Mouse (Mus musculus): Measurements from ENCODE around the gene Klrb1f.
"Not testable (repeated sequence)": the region's sequence is repeated elsewhere in the genome, so short reads cannot be mapped to it uniquely, and the experiment has no call there.

The Klrb1f gene

DNA sequence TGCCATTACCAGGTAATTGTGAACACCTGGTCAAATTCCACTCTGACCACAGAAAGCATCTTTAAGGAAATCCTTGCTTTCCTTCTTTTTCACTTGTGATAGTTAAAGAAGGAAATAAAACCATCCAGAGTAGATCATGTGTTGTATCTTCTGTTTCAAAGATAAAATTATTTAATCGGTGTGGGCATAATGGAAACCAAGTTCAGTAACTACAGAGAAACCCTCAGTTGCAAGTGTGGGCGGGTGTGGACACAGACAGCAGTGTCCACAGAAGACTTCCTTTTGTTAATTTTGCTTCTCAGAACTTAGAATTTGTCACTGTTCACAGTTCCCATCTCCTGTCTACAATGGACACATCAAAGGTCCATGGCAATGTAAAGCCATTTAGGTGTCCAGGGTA is at the start of gene Klrb1f:
TSS of gene Klrb1f (plus strand) at position 301 of the 400 bp plus-strand sequence.
- no peak for DNase-seq (ENCODE audit: low spot score)

DNA sequence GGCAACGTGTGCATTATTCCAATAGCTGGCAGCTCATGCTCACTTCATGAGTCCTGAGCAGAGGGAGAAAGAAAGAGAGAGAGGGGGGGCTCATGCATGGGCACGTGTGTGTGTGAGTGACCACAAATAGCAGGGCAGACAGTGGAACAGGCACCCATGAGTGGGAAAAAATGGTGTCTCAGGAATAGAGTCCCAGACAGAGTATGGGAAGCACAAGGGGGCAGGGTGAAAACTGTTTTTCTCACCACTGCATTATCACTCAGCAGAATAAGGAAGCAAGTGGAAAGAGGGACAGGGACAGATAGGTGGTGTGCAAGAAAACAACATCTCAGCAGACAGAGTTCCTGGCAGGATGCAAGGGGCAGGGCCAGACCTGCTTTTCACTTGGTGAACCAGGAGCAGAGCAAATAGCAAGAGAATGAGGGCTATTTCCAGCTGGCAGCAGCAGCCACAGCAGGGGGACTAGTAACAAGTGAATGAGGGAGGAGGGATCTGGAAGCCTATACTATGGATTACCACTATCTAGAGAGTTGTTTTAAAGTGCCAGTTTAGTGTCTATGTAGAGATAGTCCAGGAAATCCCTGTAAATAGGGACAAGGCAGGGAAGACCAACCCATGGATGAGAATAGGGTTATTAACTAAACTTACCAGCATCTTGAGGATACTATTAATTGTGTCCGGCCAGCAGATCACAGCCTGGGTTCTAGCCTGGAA is 49.5 kb upstream of the Klrb1f start:
- DNase-seq (ENCODE audit: low spot score): no peak

DNA sequence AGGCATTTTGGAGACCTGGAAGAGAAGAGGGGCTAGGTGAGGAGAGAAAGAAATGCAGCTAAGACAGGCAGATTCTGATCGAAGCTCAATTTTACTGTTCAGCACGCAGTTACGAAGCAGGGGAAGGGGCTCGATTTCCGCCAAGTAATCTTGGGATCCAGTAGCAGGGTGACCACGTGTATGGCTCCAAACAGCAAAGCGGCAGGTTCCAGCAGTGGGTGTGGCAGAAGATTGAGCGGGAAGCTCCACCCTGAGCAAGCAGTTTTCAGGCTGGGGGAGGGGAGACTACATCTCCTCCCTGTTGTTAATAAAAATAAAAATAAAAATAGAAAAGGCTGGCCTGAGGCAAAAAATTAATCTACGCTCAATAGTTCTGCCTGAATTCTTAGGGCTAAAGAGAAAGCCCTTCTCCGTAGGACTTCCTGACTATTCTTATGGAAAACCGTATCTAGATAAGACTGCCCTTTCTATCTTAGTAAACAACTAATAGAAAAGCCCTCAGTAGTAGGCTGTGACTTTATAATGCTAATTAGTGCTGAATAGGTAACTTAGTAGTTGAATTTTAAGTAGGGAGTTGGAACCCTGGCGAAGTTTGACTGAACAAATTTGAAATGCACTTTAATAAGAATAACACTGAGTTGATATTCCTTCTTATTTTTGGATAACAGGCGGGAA is 48.8 kb upstream of the Klrb1f start:
- DNase-seq (ENCODE audit: low spot score): no peak

DNA sequence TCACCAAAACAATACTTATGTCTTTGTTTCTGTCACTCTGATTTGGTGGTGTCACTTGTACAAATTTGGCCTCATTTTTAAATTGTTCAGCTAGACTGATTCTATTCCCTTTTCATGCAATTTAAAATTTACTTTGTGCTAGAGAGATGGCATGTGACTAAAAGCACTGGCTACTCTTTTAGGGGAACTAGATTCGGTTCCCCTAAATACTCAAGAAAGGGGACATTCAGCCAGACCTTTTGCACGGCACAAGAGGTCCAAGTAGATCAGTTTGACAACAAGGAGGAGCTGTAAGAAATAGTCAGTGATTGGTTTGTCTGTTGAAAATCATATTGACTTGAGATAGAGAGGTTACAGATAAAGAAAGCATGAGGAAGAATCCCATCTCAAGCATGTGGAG is 44.3 kb upstream of the Klrb1f start:
- no peak for DNase-seq (ENCODE audit: low spot score)

DNA sequence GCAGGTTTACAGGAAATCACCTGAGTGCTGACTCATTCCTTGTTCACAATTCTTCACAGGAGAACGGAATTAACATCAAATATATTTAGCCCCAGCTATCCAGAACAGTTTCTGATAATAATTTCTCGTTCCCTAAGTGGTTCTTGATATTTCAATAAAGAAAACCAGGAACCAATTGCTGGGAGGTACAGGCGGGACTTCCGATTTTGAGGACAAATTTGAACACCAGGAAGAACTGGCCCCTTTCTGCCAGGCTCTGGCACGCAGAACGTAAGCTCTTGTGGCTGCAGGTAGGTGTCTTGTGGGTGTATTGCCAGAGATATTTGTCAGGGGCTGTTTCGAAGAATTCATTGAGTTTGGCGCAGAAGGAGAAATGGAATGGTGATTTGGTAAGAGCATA is 37.1 kb upstream of the Klrb1f start:
- no peak for DNase-seq (ENCODE audit: low spot score)

DNA sequence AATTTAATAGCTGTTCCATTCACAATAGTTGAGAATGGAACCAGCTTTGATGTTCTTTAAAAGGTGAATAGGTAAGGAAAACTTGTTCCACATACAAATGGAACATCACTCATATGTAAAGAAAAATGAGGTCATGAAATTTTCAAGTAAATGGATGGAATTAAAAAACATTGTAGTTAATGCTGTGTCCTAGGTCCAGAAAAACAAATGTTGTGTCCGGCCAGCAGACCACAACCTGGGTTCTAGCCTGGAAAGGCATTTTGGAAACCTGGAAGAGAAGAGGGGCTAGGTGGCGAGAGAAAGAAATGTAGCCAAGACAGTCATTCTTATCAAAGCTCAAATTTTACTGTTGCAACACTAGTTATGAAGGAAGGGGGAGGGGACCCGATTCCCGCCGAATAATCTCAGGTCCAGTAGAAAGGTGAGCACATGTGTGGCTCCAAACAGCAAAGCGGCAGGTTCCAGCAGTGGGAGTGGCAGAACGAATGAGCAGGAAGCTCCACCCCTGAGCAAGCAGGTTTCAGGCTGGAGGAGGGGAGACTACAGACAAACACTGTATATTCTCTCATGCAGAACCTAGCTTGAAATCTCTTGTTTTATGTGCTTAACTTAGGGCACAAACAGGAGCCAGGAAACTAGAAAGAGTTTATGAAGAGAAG is 35.7 kb upstream of the Klrb1f start:
- not testable (repeated sequence) for DNase-seq (ENCODE audit: low spot score)

DNA sequence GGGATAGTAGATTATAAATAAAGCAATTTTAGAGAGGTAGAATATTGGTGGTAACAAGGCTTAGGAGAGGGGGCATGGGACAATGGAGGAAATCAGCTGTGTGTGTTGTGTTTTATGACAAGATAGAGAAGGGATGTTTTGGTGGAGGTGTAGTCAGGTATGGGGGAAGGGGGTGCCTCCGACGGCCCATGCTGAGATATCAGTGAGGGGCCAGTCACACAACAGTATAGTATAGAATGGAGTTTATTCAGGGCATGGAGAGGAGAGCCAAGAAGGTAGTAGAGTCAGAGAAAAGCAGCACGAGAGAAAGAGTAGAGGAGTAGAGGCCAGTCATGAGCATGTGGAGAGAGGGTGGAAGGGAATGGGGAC is 35.2 kb upstream of the Klrb1f start:
- DNase-seq (ENCODE audit: low spot score): no peak

DNA sequence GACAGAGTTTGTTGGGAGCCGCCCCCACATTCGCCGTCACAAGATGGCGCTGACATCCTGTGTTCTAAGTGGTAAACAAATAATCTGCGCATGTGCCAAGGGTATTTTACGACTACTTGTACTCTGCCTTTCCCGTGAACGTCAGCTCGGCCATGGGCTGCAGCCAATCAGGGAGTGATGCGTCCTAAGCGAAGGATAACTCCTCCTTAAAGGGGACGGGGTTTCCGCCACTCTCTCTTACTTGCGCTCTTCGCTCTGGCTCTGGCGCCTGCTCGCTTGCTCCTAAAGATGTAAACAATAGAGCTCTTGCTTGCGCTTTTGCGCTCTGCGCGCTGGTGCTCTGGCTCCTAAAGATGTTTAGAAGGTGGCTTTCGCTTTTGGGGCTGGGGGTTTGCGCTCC is 33.7 kb upstream of the Klrb1f start:
- DNase-seq (ENCODE audit: low spot score): not testable (repeated sequence)

DNA sequence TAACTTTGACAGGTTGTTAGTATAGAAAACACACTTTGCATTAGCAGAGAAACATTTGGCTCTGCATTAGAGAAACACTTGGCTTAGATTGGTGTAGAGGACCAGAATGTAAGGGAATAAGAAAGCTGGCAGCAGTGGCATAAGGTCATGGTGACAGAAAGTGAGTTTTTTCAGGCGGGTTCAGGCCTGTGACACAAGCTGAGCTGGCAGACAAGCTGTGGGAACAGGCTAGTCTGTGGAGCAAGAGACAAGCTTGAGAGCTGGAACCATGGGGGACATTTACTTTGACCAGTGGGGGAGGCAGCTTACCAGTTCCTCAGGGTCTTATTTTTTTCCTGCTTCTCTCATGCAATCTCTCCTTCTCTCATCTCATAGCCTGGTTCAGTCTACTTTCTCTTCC is 32.7 kb upstream of the Klrb1f start:
- DNase-seq (ENCODE audit: low spot score): no peak

DNA sequence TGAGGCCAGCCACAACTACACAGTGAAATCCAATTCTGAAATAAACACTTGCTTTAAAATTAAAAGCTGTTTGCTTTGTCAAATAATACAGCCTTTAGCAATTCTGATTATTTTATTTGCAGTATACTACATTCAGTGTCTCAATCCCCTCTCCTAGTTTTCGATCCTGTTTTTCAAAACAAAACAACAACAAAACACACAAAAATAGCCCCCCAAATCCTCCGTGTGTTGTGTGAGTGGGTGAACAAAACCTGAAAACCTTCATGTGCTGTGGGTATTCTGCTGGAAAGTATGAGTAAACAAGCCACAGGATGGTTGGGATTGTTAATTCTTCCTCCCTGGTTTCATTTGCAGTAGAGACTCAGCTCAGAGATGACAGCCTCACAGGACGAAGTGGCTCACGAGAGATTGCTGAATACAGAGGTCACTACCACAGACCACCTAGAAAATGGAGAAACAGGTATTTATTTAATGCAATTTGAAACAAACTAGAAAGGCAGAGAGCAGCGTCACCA is 31.9 kb upstream of the Klrb1f start:
- DNase-seq (ENCODE audit: low spot score): no peak

DNA sequence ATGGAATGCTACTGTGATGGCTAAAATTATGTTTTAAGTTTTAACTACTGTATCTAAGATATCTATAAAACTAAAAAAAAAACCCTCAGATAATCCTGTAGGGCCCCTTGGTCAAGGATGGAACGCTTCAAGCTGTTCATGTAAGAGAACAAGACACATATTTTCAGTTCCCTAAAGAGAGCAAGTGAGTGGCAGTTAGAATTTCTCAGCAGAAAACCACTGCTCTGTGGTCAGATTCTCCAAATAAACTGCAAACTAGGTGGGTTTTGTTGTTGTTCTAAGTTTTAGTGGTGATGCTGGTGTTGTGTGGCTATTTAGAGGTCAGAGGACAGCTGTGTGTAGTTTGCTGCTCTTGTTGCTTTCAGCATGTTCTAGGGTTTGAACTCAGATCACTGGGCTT is 31.3 kb upstream of the Klrb1f start:
- no peak for DNase-seq (ENCODE audit: low spot score)

DNA sequence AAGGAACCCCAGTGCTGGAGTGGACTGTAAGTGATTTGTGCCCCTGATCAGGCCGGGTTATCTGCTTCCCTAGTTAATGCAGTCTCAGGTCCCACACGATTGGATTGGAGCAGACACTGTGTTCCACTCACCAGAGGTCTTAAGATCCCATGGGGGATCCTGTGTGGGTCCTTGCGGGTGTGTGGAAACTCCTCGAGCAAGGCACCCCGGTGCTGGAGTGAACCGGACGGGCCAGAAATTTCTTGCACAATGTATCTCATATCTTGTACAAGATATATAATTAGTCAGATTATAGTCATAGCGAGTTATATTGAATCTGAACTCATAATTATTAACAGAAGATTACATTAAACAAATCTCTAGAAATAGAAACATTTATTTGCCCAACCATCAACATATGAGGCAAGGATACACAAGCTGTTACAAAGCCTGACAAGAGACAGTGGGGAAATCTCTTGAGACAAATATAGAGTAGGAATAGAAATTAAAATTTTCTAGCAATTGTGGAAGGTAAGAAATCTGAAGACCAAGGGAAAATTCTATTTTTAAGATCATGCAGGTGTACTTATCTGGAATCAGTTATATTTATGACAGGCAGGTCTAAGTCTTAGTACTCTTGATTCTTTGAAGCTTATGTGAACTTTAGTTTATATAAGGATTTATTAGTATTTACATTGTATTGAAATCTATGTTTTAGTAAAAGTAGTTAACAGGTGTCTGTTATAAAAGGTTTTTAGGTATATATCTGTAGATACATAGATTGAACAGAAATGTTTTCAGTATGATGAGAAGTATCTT is 18.1 kb upstream of the Klrb1f start:
- no peak for DNase-seq (ENCODE audit: low spot score)

DNA sequence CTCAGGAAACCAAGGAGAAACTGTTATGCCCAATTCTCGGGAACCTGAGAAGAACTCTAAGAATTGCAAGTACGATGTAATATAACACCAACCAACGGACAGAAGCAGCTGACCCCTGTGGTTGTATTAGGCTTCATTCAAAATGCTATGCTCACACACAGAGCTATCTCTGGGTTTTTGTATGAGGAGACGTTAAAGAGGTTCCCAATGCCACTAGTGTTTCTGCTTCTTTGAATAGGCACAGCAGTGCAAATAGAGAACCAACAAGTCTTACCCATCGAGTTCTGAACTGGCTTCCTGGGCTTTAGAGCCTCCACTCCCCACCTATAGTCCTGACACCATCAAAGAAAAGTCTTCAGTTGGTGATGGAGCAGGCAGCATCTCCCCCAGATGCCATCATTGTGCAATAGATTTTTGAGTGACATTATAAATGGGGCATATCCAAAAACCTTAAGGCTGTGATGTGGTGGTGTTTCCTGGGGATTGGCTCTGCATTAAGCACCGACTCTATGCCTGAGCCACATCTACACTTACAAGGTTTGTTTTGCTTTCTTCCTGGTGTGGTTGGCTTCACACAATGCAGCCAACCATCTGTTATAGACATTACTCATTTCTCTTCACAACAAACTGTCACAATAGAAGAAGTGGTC is 15.4 kb upstream of the Klrb1f start:
- DNase-seq (ENCODE audit: low spot score): no peak

DNA sequence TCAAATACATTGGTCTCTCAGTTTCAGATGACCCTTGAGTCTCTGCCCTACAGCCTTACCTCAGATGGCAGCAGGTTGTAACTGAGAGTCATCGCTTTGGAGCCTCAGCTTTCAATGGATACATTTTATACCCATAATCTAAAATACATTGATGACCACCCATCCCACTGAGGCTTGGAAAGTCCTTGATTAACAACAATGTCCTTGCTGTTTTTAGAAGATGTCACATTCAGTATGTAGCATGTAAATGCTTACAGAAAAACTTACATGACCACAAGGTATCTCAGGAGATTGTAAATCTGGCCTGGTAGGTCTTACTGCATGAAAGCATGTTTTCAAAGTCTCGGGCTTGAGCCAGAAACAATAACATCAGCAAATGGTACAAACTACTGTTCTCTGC is 14.7 kb upstream of the Klrb1f start:
- no peak for DNase-seq (ENCODE audit: low spot score)

DNA sequence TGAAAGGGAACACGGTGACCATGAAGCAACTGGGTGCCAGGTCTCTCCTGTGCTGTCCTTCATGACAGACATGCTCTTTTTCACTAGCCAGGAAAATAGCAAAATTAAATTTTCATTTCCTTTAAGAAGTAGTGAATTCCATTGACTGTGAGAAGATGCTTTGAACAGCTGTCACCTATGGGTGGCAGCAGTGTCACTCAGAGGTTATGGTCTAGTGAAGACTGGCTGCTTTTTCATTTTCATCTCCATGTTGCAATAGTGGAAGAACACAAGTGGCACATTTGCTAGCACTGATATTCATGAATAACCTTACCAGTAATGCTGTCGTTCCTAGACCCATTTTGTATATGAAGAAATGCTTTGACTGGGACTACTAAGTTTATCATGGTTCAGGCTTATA is 12.3 kb upstream of the Klrb1f start:
- no peak for DNase-seq (ENCODE audit: low spot score)

DNA sequence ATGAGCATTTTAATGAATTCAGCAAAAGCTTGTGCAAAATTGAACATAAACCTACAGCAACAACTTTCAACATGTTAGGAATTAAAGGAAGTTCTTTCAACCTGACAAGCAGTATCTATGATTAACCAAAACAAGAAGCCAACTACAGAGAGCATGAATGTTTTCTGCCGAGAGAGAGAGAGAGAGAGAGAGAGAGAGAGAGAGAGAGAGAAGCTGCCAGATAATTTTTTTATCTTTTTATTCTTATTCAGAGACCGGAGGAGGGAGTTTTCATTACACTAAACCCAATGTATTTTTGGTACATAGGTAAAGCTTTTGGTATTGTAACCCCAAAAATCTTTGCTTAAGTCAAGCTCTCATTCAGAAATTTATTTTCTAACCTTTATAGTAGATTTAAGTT is 10.7 kb upstream of the Klrb1f start:
- DNase-seq (ENCODE audit: low spot score): no peak

DNA sequence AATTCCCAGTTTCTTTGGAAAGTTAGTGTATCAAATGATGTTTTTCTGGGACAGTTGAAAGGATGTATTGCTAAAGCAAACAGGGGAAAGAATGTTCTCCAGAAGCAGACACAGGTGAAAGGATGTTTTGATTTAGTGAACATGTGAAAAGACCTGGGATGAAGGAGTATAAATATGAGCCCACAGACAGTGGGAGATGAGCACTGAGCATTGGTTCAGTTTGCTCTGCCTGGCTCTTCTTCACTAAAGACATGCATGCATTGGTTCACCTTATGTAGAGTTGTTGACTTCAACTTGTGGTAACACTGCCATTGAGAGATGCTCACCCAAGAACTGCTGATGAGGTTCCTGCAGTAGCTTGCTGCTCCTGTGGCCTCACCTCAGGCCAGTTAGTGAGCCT is 9.4 kb upstream of the Klrb1f start:
- DNase-seq (ENCODE audit: low spot score): no peak

DNA sequence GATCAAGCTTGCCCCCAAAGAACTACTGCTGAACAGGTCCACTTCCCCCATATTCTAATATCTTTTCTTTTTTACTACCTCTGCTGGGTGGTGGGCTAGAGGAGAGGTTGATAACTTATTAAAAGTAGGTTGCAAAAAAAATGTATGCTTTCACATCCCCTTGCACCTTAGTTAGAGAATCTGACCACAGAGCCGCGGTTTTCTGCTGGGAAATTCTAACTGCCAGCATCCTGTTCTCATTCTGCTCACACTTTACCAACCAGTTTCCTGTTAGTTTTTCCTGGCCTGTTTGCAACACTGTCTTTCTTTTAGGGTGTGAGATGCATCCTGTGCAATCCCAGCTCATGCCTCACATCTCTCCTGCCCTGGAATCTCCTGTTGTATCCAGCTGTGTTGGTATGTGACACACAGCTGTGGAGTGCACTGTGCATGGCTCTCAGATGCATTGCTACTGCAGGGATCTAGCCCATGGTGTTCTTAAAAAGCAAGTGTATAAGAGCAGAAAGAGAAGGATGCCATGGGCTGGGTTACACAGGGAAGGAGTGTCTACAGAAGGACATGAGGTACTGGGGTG is 8.7 kb upstream of the Klrb1f start:
- no peak for DNase-seq (ENCODE audit: low spot score)

DNA sequence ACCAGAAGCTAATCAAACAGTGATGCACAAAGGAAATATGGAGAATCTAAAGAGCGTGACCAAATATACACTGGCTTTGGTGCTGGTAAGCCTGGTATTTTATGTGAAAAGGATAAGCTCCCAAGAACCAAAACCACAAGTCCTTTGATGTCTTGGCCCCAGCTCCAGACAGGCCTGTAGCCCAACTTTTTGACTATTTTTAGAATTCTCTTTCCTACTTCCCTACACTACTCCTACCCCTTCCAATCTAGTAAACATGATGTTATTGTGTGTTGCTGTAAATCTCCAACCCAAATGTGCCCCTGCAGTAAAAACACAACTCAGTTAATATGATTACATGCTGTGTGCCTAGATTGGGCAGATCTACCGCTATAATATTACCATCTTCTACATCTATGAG is 4.2 kb upstream of the Klrb1f start:
- DNase-seq (ENCODE audit: low spot score): no peak

DNA sequence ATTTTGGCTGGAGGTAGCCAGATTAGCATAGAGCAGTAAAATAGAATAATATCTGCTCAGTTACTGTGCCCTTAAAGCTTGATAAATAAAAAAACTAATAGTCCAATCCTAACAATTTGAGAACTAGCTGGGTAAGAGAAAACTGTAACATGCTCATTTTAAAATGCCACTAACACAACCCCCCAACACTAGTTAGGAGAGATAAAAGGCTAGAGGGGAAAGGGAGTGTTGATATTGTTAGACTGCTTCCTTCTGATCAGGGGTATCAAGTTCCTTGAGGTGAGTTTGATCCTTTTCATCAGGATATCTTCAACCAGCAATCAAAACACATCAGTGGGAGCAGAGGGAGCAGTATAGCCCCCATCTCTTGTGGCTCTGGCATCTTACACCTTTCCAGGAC is 3.2 kb upstream of the Klrb1f start:
- no peak for DNase-seq (ENCODE audit: low spot score)

DNA sequence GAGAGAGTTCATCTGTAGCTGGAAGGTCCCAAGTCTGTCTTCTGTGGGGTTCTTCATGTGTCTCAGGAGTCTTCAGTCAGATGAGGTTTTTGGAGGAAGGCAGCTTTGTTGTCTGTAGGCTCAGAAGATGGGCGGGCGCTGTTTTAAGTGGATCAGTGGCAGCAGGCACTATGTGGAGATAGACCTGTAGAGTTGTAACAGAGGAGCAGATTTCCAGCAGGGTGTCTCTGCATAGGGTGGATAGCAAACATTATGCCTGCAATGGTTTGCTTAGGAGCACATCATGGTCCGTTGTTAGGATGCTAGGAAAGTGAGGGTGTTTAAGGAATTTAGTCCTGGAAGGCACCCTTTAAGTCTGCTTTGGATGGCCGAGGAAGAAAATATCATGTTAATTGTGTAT is 2.7 kb downstream of the Klrb1f start:
- DNase-seq (ENCODE audit: low spot score): no peak

Measured in testis, postnatal 14 days (tissue).